Mouse (Mus musculus) ES-Bruce4 (cell line): ENCODE measurements at regions not wholly inside any gene's neighbourhood (a gene's known extent, or its start where the extent isn't known, plus 50 kb on each side); places are given as distances from the start of the nearest gene placed in this dataset.

ENCODE experiments used
- EP300 ChIP-seq: IDR thresholded peaks from 2 replicates; pipeline ENCODE4 v1.6.1; 2011; ENCODE audit warnings: low read depth, low read length; ENCODE audit not compliant: insufficient read depth
- POLR2A ChIP-seq: IDR thresholded peaks from one replicate; pipeline ENCODE4 v1.8.1; 2011; ENCODE audit warnings: low read length; ENCODE audit not compliant: insufficient read depth

- no peak for TF ChIP-seq EP300
- no peak for TF ChIP-seq POLR2A
Observed at GRCm38 (mm10) chr13:44484582-44485329, 244.5 kb upstream of the Jarid2 start.
